Mouse (Mus musculus) gastrocnemius, adult 2 months (tissue): Measurements from ENCODE around the gene Dgke. TPM values are rescaled to one million over a fixed set of nuclear protein-coding genes. Genes with fewer than 3 reads are reported as not detected.
A peak's percentile ranks its signal among the peaks of the same experiment; 100 is the strongest.
"Not testable (repeated sequence)": the region's sequence is repeated elsewhere in the genome, so short reads cannot be mapped to it uniquely, and the experiment has no call there.

ENCODE experiments used
- DNase-seq: peaks from one replicate; pipeline ENCODE4 v3.0.0; 2022
- H3K27ac ChIP-seq: fragments of 200-600 bp; 2 replicates; pipeline ENCODE4 v1.8.1; 2022; ENCODE audit warnings: mild to moderate bottlenecking
- H3K4me3 ChIP-seq: fragments of 200-600 bp; 2 replicates; pipeline ENCODE4 v1.8.1; 2022; ENCODE audit warnings: mild to moderate bottlenecking, moderate library complexity
- CTCF ChIP-seq: fragments of 200-600 bp; IDR thresholded peaks from 2 replicates; pipeline ENCODE4 v1.8.1; 2022; ENCODE audit warnings: antibody characterized with exemption, mild to moderate bottlenecking, moderate library complexity
- intact Hi-C: fragments of 180-260 bp; cut with DNase I; formaldehyde crosslinking; loops from one replicate; pipeline ENCODE4 v1.15.1; 2025
- total RNA-seq, 2 experiments: library from RNA; stranded (reverse); gene quantifications; 2 replicates each; pipeline ENCODE4 v1.2.3; 2021

Gene Dgke
- total RNA-seq, 2 experiments from 2014 or later, result 3.4 to 3.7 TPM

GRCm38 (mm10) chr11:89046021-89046420, 20.6 kb downstream of the Dgke start:
- no peak for TF ChIP-seq CTCF
- intact Hi-C loops, result no loop called here
- no peak overlapping the region for H3K4me3 ChIP-seq
- no peak for DNase-seq
- H3K27ac ChIP-seq, result no peak overlapping the region

DNA sequence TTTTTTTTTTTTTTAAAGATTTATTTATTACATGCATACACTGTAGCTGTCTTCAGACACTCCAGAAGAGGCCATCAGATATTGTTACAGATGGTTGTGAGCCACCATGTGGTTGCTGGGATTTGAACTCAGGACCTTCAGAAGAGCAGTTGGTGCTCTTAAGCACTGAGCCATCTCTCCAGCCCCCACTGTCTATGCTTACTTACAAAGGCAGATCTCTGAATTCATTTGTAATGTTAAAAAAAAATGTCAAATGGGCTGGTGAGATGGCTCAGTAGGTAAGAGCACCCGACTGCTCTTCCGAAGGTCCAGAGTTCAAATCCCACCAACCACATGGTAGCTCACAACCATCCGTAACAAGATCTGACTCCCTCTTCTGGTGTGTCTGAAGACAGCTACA, 21.1 kb downstream of the Dgke start:
- DNase-seq, intact Hi-C loops, H3K4me3 ChIP-seq, H3K27ac ChIP-seq: not testable (repeated sequence)

DNA sequence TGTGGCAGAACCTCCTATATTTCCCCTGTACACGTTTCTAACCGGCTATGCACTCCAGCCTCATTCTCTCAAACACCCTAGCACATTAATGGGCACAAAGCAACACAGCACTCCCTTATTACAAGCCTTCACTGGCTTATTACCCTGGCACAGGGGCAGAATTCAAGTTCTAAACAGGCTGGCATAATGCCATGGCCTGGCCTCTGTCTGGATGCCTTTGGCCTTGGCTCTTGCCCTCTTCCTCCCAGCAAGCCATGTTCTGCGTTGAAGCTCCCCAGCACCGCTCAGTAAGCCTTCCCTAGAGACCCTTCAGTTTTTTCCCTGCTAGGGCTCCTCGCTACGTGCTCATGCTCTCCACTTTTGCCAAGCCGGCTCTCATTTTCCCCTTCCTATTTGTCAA, 23.6 kb downstream of the Dgke start:
- no peak for TF ChIP-seq CTCF
- intact Hi-C loops, result no loop called here
- DNase-seq, result no peak
- no peak overlapping the region for H3K4me3 ChIP-seq
- H3K27ac ChIP-seq, result no peak overlapping the region

DNA sequence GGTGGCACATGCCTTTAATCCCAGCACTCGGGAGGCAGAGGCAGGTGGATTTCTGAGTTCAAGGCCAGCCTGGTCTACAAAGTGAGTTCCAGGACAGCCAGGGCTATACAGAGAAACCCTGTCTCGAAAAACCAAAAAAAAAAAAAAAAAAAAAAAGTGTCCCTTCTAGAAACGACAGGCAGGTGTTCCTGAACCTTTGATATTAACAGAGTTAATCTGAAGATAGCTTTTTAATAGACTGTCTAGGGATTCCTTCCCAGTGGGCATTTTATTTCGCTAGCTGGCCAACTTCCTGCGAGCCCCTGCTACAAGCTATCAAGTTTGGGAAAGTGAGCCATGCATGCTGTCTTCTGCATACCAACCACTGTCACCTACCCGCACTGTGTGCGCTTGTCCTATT, 25.6 kb downstream of the Dgke start:
- DNase-seq, H3K4me3 ChIP-seq, H3K27ac ChIP-seq, intact Hi-C loops: not testable (repeated sequence)

- DNase-seq, result peak; percentile 63
- intact Hi-C loops, result loop anchor here (1.0 to 10.0 kb wide), 3 partner anchors 46 to 135 kb away; no protein-coding TSS in a partner anchor
- Histone ChIP-seq H3K4me3 (no peak overlapping the region), H3K27ac (no peak overlapping the region)
- peak; percentile 97 for TF ChIP-seq CTCF
These were observed 27.3 kb downstream of the Dgke start for GRCm38 (mm10) chr11:89039325-89039724.

DNA sequence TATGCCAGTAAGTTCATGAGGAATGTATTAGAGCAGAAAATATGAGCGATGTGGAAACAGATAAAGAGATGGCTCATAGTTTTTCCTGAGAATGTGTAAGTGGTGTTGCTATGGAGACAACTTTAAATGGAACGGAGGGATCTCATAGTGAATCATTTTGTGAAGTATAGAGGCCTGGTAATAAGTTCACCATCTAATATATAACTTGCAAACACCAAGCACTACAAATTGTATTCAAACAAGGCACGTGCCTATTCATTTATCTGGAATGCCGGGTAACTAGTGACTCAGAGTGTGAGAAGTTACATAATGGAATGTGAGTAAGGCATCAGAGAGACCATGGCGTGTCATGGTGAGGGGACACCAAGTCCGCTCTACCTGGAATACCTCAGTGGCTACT, 28.2 kb downstream of the Dgke start:
- no peak for TF ChIP-seq CTCF
- Histone ChIP-seq H3K4me3 (no peak overlapping the region), H3K27ac (no peak overlapping the region)
- intact Hi-C loops, result loop anchor here (10.0 kb wide), 1 partner anchor 134 kb away; no protein-coding TSS in a partner anchor
- DNase-seq, result no peak

DNA sequence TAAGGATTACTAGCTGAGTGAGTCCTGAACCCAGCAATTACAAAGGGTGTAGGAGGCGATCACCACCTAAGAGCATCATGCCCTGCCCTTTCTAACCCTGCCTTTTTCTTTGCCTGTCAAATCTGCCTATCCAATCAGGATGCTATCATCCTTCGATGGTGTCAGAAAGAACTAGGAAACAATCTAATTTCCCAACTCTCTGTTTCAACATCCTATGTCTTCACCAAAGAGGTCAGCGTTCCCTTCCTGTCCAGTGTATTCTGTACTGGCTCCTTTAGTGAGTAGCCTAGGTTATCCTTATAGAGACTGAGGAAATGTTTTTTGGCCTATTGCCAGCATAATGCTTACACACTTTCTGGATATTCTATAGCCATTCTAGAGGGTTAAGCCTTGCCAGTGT, 31.1 kb downstream of the Dgke start:
- H3K27ac ChIP-seq, result no peak overlapping the region
- H3K4me3 ChIP-seq, result no peak overlapping the region
- TF ChIP-seq CTCF, result no peak
- intact Hi-C loops, result loop anchor here (10.0 kb wide), 1 partner anchor 131 kb away; no protein-coding TSS in a partner anchor
- no peak for DNase-seq

DNA sequence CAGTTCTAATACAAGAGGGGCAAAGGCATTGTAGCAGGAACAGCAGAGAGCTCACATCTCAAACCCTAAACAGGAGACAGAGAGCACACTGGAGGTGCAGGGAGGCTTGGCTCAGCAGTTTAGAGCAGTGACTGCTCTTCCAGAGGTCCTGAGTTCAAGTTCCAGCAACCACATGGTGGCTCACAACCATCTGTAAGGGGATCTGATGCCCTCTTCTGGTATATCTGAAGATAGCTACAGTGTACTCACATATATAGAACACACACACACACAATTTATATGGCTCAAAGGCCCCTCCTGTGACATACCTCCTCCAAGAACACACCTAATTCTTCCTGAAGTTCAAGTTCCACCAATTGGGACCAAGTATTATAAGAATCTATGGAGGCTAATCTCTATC, 32.1 kb downstream of the Dgke start:
- intact Hi-C loops, result loop anchor here (10.0 kb wide), 1 partner anchor 130 kb away; no protein-coding TSS in a partner anchor
- Histone ChIP-seq H3K27ac (no peak overlapping the region), H3K4me3 (no peak overlapping the region)
- peak; percentile 38 for TF ChIP-seq CTCF
- no peak for DNase-seq

- DNase-seq, result no peak
- Histone ChIP-seq H3K4me3 (no peak overlapping the region), H3K27ac (no peak overlapping the region)
- intact Hi-C loops, result loop anchor here (10.0 kb wide), 1 partner anchor 126 kb away; no protein-coding TSS in a partner anchor
- no peak for TF ChIP-seq CTCF
These were observed 35.5 kb downstream of the Dgke start for GRCm38 (mm10) chr11:89031189-89031588.

DNA sequence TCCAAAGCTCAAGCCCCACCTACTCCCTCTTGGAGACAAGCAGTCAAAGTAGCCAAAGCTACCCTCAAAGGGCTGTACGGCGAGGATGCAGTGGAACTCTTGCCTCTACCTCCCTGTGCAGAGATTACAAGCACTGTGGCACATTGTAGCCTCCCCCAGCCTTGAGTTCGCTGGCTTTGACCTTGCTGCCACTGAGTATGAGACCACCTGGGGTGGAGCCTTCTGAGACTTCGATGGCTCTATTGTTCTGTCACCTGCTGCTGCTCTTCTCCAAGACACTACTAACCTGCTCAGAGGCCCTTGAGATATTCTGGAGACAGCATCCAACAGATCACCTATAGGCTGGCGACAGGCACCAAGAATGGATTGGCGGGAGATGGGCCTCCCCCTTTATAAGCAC, 36.1 kb downstream of the Dgke start:
- no peak for DNase-seq
- Histone ChIP-seq H3K27ac (no peak overlapping the region), H3K4me3 (no peak overlapping the region)
- TF ChIP-seq CTCF, result no peak
- intact Hi-C loops, result loop anchor here (10.0 kb wide), 1 partner anchor 126 kb away; no protein-coding TSS in a partner anchor

DNA sequence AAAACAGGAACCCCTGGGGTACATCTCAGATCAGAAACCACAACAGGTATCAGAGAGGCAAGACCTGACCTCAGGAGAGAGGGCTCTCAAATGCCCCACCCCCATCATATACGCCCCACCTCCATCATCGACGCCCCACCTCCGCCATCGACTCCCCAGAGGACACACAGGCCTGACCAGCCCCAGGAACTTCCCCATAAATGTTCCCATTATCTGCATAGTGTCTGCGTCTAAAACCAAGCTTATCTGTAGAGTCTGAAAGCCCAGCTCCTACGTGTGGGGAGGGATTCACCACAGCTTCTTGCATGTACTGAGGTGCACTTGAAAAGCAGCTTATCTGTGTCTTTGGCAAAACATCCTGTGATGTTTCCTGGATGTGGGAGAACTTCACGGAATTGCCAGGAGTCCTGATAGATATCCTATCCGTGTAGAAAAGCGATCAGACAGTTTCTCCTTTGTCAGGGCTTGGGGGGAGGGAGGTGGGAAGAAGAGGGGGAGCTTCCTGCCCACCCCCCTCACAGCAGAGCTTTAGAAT, 37.7 kb downstream of the Dgke start:
- no peak for DNase-seq
- Histone ChIP-seq H3K4me3 (no peak overlapping the region), H3K27ac (peak overlapping the region; percentile 52)
- intact Hi-C loops, result no loop called here
- no peak for TF ChIP-seq CTCF

DNA sequence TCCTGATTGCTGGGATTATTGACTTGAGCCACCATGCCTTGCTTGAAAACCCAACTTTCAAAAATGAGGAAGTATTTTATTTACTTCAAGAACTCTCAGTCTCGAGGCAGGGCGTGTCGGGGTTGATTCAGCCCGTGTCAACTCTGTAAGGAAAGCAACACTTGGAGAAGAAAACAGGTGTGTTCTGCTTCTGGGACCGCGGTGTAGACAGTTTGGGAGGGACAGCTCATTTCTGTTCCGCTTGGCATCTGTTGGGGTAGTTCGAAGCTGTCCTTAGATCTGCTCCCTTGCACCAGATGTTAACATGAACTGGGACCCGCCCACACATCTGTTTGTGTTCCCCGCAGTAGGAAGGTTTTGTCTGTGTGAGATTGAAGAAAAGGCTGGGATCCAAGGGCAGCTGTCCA, 38.7 kb downstream of the Dgke start:
- intact Hi-C loops, result no loop called here
- no peak for TF ChIP-seq CTCF
- Histone ChIP-seq H3K27ac (peak overlapping the region; percentile 52), H3K4me3 (no peak overlapping the region)
- DNase-seq, result peak; percentile 30

GRCm38 (mm10) chr11:89026117-89026516, 40.5 kb downstream of the Dgke start:
- intact Hi-C loops, result no loop called here

DNA sequence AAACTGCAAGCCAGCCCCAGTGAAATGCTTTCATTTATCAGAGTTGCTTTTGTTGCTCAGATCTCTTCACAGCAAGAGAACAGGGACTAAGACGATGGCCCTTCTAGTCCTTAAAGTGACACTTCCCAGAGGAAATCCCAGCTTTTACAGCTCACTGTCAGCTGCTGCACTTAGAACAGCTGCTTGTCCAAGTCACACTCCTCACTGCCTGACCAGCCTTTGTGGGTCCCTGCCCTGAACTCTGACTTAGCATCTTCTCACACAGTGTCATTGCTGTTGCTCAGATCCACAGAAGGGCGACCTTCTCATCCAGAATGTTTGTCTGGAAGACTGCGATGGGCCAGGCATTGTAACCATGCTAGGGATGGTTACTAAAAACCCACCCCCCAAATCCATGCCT, 41.0 kb downstream of the Dgke start:
- Histone ChIP-seq H3K27ac (peak overlapping the region; percentile 78), H3K4me3 (no peak overlapping the region)
- no peak for TF ChIP-seq CTCF
- intact Hi-C loops, result no loop called here
- no peak for DNase-seq

More at GRCm38 (mm10) chr11:89026117-89026516, 40.5 kb downstream of the Dgke start:
- TF ChIP-seq CTCF, result no peak
- Histone ChIP-seq H3K27ac (peak overlapping the region; percentile 78), H3K4me3 (no peak overlapping the region)
- DNase-seq, result no peak
